Mouse (Mus musculus) heart, postnatal 0 days (tissue): Measurements from ENCODE around the gene Elmo2. TPM values are rescaled to one million over a fixed set of nuclear protein-coding genes. Genes with fewer than 3 reads are reported as not detected.

ENCODE experiments used
- ATAC-seq: fragments of 200-750 bp; cut with Nextera tagmentation; 2 replicates; pipeline ENCODE4 v1.8.0; 2017; ENCODE audit warnings: low read depth, moderate number of reproducible peaks, moderate library complexity; ENCODE audit not compliant: insufficient read depth
- DNase-seq: peaks from one replicate; pipeline ENCODE4 v3.0.0-alpha.2; 2016; ENCODE audit warnings: low spot score
- H3K27ac ChIP-seq: fragments of 300-500 bp; sonication (generic); 2 replicates; pipeline ENCODE4 v1.5.1; 2014; ENCODE audit warnings: low read depth, mild to moderate bottlenecking
- H3K27me3 ChIP-seq: fragments of 300-500 bp; sonication (generic); 2 replicates; pipeline ENCODE4 v1.6.1; 2014; ENCODE audit warnings: low read length, mixed read lengths; ENCODE audit not compliant: control insufficient read depth, insufficient read depth
- H3K36me3 ChIP-seq: fragments of 300-500 bp; sonication (generic); replicated peaks from 2 replicates; pipeline ENCODE4 v1.6.1; 2014; ENCODE audit warnings: low read length, mixed read lengths; ENCODE audit not compliant: control insufficient read depth, insufficient read depth
- H3K4me1 ChIP-seq: fragments of 300-500 bp; sonication (generic); 2 replicates; pipeline ENCODE4 v1.6.1; 2014; ENCODE audit warnings: antibody characterized with exemption; ENCODE audit not compliant: control insufficient read depth, insufficient read depth
- H3K4me2 ChIP-seq: fragments of 300-500 bp; sonication (generic); 2 replicates; pipeline ENCODE4 v1.6.1; 2014; ENCODE audit warnings: low read depth, mild to moderate bottlenecking, low read length, moderate library complexity
- H3K4me3 ChIP-seq: fragments of 300-500 bp; sonication (generic); 2 replicates; pipeline ENCODE4 v1.5.1; 2014; ENCODE audit warnings: low read depth, low read length
- H3K9ac ChIP-seq: fragments of 300-500 bp; sonication (generic); replicated peaks from 2 replicates; pipeline ENCODE4 v1.6.1; 2014; ENCODE audit warnings: low read depth, low read length, mixed read lengths
- H3K9me3 ChIP-seq: fragments of 300-500 bp; sonication (generic); replicated peaks from 2 replicates; pipeline ENCODE4 v1.6.1; 2016; ENCODE audit warnings: low read length; ENCODE audit not compliant: control insufficient read depth
- CTCF ChIP-seq: IDR thresholded peaks from 2 replicates; pipeline ENCODE4 v1.5.1; 2016; ENCODE audit warnings: antibody characterized with exemption, control low read depth, low read depth
- EP300 ChIP-seq: IDR thresholded peaks from 2 replicates; pipeline ENCODE4 v1.6.1; 2016; ENCODE audit warnings: antibody characterized with exemption, low read depth
- WGBS: fragments of 180-500 bp; shearing (Covaris S2); extraction: QIAGEN DNeasy Blood & Tissue Kit; methylation state at CpG from one replicate; pipeline ENCODE4 v1.1.7; 2014; 5-methylcytosine and 5-hydroxymethylcytosine counted together
- polyA plus RNA-seq: library from polyadenylated mRNA; unstranded; fragments of >200 nt; fragmentation: Nextera tagmentation; extraction: Ambion mirVana; gene quantifications from 2 replicates; pipeline ENCODE4 v1.2.1, GENCODE M21; 2015
- total RNA-seq: library from RNA; depleted of rRNA; stranded (reverse); fragments of >200 nt; gene quantifications from 2 replicates; pipeline ENCODE4 v1.2.3, GENCODE M21; 2014; ENCODE audit warnings: low replicate concordance

Elmo2 gene
- total and polyA plus RNA-seq, 2 experiments from 2014 or later: 24.1 to 70.6 TPM

DNA sequence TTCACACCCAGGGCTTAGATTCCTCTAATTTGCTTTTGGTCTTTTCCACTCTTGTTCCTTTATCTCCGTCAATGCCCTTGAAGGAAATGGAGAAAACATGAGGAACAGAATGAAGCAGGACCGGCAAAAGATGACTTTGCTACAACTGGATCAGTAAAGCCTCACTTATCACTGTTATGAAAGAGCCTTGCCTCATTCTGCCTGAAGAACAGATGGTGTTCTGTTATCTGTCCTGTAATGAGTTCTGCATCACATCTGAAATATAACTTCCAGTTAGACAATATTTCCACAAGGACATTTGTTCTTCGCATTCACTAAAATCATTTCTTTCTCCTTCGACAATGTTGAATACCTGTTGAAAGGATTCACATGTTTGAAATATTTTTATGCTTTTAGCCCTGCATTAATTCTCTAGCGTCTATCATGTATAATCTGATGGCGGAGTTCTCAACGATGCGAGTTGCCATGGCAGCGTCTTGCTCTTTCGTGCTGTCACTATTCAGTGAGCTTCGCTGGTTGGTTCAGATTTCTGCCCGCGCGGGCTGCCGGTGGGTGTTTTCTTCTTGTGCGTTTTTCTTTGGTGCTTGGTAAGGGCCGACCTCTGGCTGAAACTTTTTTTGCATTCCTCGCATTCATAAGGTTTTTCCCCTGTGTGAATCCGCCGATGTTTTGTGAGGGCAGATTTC is 25.7 kb upstream of the Elmo2 start:
- DNase-seq (no peak), ATAC-seq (no peak)
- H3K4me1 ChIP-seq: no peaks in the 10 kb centered on the region
- no peak overlapping the region for H3K4me3 ChIP-seq
- 85% methylated on average over 20 of the region's 20 CpGs for WGBS
- H3K36me3 ChIP-seq: no peaks in the 10 kb centered on the region
- no peaks in the 10 kb centered on the region for H3K27me3 ChIP-seq
- H3K9me3 ChIP-seq: peaks cover 22% of the 10 kb centered on the region
- no peak for TF ChIP-seq EP300
- TF ChIP-seq CTCF: no peak
- no peak overlapping the region for H3K9ac ChIP-seq
- no peak overlapping the region for H3K27ac ChIP-seq
- no peak overlapping the region for H3K4me2 ChIP-seq

DNA sequence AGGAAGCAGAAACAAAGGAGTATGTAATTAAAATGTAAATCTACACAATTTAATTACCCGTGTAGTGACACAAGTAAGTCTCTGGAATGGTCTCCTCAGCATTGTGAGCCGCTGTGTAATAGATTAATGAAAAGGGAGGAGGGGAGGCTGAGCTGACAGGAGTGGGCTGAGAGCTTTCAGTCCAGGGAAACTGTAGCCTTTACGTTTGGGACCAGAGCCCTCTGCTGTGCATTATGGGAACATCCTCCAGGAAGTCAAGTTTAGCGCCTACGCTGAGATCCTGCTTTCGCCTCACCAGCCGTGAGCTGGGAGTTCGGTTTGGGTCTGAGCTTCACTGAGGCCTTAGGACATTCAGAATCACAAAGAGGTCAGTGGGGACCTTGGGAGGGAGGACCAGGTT is 23.2 kb upstream of the Elmo2 start:
- DNase-seq (no peak), ATAC-seq (no peak)
- H3K4me3 ChIP-seq: no peak overlapping the region
- H3K9me3 ChIP-seq: peaks cover 22% of the 10 kb centered on the region
- H3K9ac ChIP-seq: no peak overlapping the region
- H3K27ac ChIP-seq: no peak overlapping the region
- H3K4me1 ChIP-seq: no peaks in the 10 kb centered on the region
- WGBS: 28% methylated on average over 8 of the region's 8 CpGs
- TF ChIP-seq EP300 (no peak), CTCF (peak; percentile 30; the same call in 1 of the 2 replicates)
- no peak overlapping the region for H3K4me2 ChIP-seq
- no peaks in the 10 kb centered on the region for H3K36me3 ChIP-seq
- H3K27me3 ChIP-seq: no peaks in the 10 kb centered on the region

- TF ChIP-seq CTCF (no peak), EP300 (no peak)
- Histone ChIP-seq H3K4me1 (no peaks in the 10 kb centered on the region), H3K4me2 (no peak overlapping the region), H3K4me3 (no peak overlapping the region), H3K36me3 (no peaks in the 10 kb centered on the region), H3K9ac (no peak overlapping the region), H3K9me3 (no peaks in the 10 kb centered on the region), H3K27ac (no peak overlapping the region), H3K27me3 (0 out of 2 replicates have a peak, but pooled peaks cover 4% of the 10 kb centered on the region)
- 79% methylated on average over 5 of the region's 5 CpGs for WGBS
- no peak for ATAC-seq
- DNase-seq: no peak
These were observed 19.9 kb upstream of the Elmo2 start for GRCm38 (mm10) chr2:165346180-165346579.

- DNase-seq: no peak
- no peak for ATAC-seq
These were observed 10.9 kb upstream of the Elmo2 start for GRCm38 (mm10) chr2:165337191-165337590.

GRCm38 (mm10) chr2:165332610-165333210 is 6.4 kb upstream of the Elmo2 start:
- no peak for DNase-seq
- Histone ChIP-seq H3K36me3 (no peaks in the 10 kb centered on the region), H3K27me3 (no peaks in the 10 kb centered on the region), H3K9me3 (no peaks in the 10 kb centered on the region), H3K9ac (no peak overlapping the region), H3K27ac (no peak overlapping the region), H3K4me3 (no peak overlapping the region), H3K4me2 (no peak overlapping the region), H3K4me1 (no peaks in the 10 kb centered on the region)
- WGBS: 48% methylated on average over 14 of the region's 14 CpGs
- TF ChIP-seq CTCF (no peak), EP300 (no peak)
- ATAC-seq: no peak

More at GRCm38 (mm10) chr2:165337191-165337590, 10.9 kb upstream of the Elmo2 start:
- no peak overlapping the region for H3K27ac ChIP-seq
- H3K27me3 ChIP-seq: no peaks in the 10 kb centered on the region
- H3K4me3 ChIP-seq: no peak overlapping the region
- no peaks in the 10 kb centered on the region for H3K9me3 ChIP-seq
- WGBS: 28% methylated on average over 3 of the region's 3 CpGs
- H3K4me1 ChIP-seq: no peaks in the 10 kb centered on the region
- TF ChIP-seq EP300: no peak
- peak; percentile 64 for TF ChIP-seq CTCF
- H3K4me2 ChIP-seq: no peak overlapping the region
- no peak overlapping the region for H3K9ac ChIP-seq
- no peaks in the 10 kb centered on the region for H3K36me3 ChIP-seq

DNA sequence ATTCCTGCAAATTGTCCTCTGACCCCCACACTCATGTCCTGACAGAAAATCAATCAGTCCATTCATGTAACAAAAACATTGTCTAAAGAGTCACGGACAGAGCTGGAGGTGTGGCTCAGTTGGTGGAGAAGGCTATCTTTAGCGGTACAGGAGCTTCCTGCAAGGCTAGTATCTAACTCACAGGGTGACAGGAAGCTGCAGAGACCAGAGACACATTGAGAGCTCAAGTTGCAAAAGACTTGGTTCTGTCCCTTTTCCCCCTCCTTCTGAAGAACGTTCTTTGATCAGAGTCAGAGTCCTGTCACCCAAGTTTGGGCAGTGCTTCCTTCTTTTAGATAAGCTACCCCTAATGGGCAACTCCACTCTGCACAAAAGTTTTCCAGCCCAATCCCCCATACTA is 3.4 kb upstream of the Elmo2 start:
- H3K27ac ChIP-seq: no peak overlapping the region
- TF ChIP-seq CTCF: no peak
- TF ChIP-seq EP300: no peak
- 9% methylated on average over 3 of the region's 3 CpGs for WGBS
- H3K27me3 ChIP-seq: no peaks in the 10 kb centered on the region
- no peak for DNase-seq
- H3K4me1 ChIP-seq: peaks cover 16% of the 10 kb centered on the region
- no peak for ATAC-seq
- no peaks in the 10 kb centered on the region for H3K9me3 ChIP-seq
- H3K4me2 ChIP-seq: no peak overlapping the region
- H3K9ac ChIP-seq: no peak overlapping the region
- no peak overlapping the region for H3K4me3 ChIP-seq
- H3K36me3 ChIP-seq: no peaks in the 10 kb centered on the region
